Mouse (Mus musculus) stomach, postnatal 0 days (tissue): ENCODE measurements around the gene Usp5.

Experiments used
- CTCF ChIP-seq: IDR thresholded peaks from 2 replicates; pipeline ENCODE4 v1.5.1; 2016; ENCODE audit warnings: antibody characterized with exemption, low read depth, mild to moderate bottlenecking, moderate library complexity
- EP300 ChIP-seq: optimal IDR thresholded peaks from 2 replicates; pipeline ENCODE3; 2016; ENCODE audit warnings: antibody characterized with exemption

DNA sequence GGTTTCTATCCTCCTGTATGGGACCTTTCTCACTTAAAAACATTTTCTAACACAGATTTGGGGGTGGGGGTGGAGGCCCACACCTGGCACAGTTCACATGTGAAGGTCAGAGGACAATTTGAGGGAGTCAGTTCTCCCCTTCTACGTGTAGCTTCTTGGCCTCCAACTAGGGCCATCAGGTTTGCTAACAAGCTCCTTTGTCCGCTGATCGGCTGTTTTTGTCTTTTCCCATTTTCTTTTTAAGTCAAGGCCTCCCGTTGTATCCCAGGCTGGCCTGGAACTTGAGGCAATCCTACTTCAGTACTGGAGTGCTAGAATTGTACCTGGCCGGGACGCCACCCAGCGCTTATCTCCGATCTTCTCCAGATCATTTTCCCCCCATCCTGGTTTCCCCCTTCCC lies 2.4 kb upstream of the Usp5 start:
- no peak for TF ChIP-seq EP300
- no peak for TF ChIP-seq CTCF
